Mouse (Mus musculus): Measurements from ENCODE around the gene Gm21974. TPM values are rescaled to one million over a fixed set of nuclear protein-coding genes. Genes with fewer than 3 reads are reported as not detected.
"Not testable (repeated sequence)": the region's sequence is repeated elsewhere in the genome, so short reads cannot be mapped to it uniquely, and the experiment has no call there.

Gm21974 gene
- total and polyA plus RNA-seq, 2 experiments from 2014 or later: 0.16 TPM; not detected in 1

DNA sequence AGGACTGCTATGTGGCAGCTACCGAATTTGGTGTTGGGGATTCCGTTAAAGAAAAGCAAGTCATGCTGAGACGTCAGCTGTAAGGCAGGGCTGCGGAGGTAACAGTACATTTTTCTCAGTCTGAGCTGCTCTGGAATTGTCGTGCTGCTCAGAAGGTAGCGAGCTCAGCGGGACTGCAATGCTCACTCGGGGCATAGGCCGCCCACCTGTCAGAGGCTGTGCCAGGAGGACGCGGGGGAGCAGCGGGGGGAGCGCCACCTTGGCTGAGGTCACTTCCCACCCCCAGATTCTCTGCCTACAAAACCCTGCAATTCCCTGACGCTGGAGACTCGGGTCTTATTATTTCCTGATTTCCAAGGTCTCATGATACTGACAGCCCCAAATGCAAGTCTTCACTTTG lies 54.4 kb downstream of the Gm21974 start:
- peak; percentile 20; the same call in 1 of the 2 replicates for ATAC-seq (ENCODE audit: low FRiP score)
- peak overlapping the region; percentile 95 for H3K4me2 ChIP-seq (ENCODE audit: low read depth, low read length, poor library complexity, severe bottlenecking)
- no peaks in the 10 kb centered on the region for H3K27me3 ChIP-seq (ENCODE audit: insufficient read depth, low read length)
- TF ChIP-seq CTCF (IDR thresholded peaks at IDR 0.05): no peak
- peak overlapping the region; percentile 85 for H3K27ac ChIP-seq (ENCODE audit: low read depth, low read length)
- 2% methylated on average over 15 of the region's 15 CpGs for WGBS
- H3K4me3 ChIP-seq (ENCODE audit: low read depth, low read length): peak overlapping the region; percentile 74
- H3K36me3 ChIP-seq (ENCODE audit: insufficient read depth, low read length): peaks cover 8% of the 10 kb centered on the region; the same call in 1 of the 2 replicates
- peak; percentile 14 for DNase-seq (ENCODE audit: low spot score)
- H3K9ac ChIP-seq (replicated peaks; ENCODE audit: low read length, poor library complexity, severe bottlenecking): peak overlapping the region; percentile 68
- H3K9me3 ChIP-seq (ENCODE audit: low read length): no peaks in the 10 kb centered on the region
- H3K4me1 ChIP-seq (ENCODE audit: insufficient read depth, low read length): no peaks in the 10 kb centered on the region

DNA sequence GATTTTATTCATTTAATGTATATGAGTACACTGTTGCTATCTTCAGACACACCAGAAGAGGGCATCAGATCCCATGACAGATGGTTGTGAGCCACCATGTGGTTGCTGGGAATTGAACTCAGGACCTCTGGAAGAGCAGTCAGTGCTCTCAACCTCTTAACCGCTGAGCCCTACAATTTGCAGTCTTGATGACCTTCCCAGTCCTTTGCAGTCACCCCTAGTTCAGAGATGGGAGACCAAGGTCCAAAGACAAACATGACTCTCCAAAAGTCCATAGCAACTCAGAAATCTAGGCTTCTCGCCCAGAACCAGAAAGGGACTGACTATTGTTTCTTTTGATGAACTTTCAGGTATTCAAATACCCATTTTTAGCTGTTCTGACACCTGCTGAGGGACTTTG lies 55.2 kb downstream of the Gm21974 start:
- not testable (repeated sequence) for DNase-seq (ENCODE audit: low spot score); H3K4me1 ChIP-seq (ENCODE audit: insufficient read depth, low read length); H3K9ac ChIP-seq (replicated peaks; ENCODE audit: low read length, poor library complexity, severe bottlenecking); H3K27me3 ChIP-seq (ENCODE audit: insufficient read depth, low read length); H3K36me3 ChIP-seq (ENCODE audit: insufficient read depth, low read length); H3K9me3 ChIP-seq (ENCODE audit: low read length); H3K4me3 ChIP-seq (ENCODE audit: low read depth, low read length); ATAC-seq (ENCODE audit: low FRiP score)
- peak overlapping the region; percentile 85; the same call in 1 of the 2 replicates for H3K27ac ChIP-seq (ENCODE audit: low read depth, low read length)
- peak overlapping the region; percentile 95; the same call in 1 of the 2 replicates for H3K4me2 ChIP-seq (ENCODE audit: low read depth, low read length, poor library complexity, severe bottlenecking)
- WGBS: 79% methylated on average over 2 of the region's 2 CpGs

DNA sequence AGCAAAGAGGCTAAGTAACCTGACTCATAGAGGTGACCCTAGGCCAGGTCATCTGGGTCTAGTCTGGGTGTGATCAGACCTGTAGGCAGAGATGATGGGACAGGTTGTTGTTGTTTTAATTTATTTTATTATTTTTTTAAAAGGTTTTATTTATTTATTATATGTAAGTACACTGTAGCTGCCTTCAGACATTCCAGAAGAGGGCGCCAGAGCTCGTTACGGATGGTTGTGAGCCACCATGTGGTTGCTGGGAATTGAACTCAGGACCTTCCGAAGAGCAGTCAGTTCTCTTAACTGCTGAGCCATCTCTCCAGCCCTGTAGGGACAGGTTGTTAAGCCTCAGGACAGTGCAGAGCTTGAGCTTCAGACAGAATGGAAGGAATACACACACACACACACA lies 57.4 kb downstream of the Gm21974 start:
- not testable (repeated sequence) for H3K4me3 ChIP-seq (ENCODE audit: low read depth, low read length); H3K9ac ChIP-seq (replicated peaks; ENCODE audit: low read length, poor library complexity, severe bottlenecking); H3K27me3 ChIP-seq (ENCODE audit: insufficient read depth, low read length); H3K4me1 ChIP-seq (ENCODE audit: insufficient read depth, low read length); H3K4me2 ChIP-seq (ENCODE audit: low read depth, low read length, poor library complexity, severe bottlenecking); H3K27ac ChIP-seq (ENCODE audit: low read depth, low read length); H3K9me3 ChIP-seq (ENCODE audit: low read length); DNase-seq (ENCODE audit: low spot score); ATAC-seq (ENCODE audit: low FRiP score); H3K36me3 ChIP-seq (ENCODE audit: insufficient read depth, low read length)
- WGBS: 75% methylated on average over 4 of the region's 4 CpGs

DNA sequence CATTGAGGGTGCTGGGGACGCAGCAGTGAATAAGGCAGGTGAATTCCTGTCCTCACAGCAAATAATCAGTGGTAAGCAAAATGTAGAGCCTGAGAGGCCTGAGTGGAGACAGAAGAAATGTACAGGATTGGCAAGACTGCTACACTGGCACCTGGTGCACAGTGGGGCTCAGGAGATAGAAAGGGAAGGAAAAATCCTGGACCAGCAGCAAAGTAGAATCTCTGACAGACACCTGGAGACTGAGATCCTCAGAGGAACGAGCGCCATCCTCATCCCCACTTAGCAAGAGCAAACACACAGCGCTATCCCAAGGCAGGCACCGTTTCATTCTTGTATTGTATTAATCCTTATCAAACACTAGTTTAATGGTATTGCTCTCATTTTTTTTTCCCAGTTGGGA lies 57.8 kb downstream of the Gm21974 start:
- TF ChIP-seq CTCF (IDR thresholded peaks at IDR 0.05): no peak
- Histone ChIP-seq H3K4me2 (ENCODE audit: low read depth, low read length, poor library complexity, severe bottlenecking) (no peak overlapping the region), H3K4me3 (ENCODE audit: low read depth, low read length) (no peak overlapping the region), H3K27me3 (ENCODE audit: insufficient read depth, low read length) (no peaks in the 10 kb centered on the region), H3K36me3 (ENCODE audit: insufficient read depth, low read length) (no peaks in the 10 kb centered on the region), H3K9ac (replicated peaks; ENCODE audit: low read length, poor library complexity, severe bottlenecking) (no peak overlapping the region), H3K27ac (ENCODE audit: low read depth, low read length) (no peak overlapping the region), H3K9me3 (ENCODE audit: low read length) (no peaks in the 10 kb centered on the region), H3K4me1 (ENCODE audit: insufficient read depth, low read length) (no peaks in the 10 kb centered on the region)
- ATAC-seq (ENCODE audit: low FRiP score): no peak
- WGBS: 86% methylated on average over 5 of the region's 5 CpGs
- no peak for DNase-seq (ENCODE audit: low spot score)

Other genes with a start within 250 kb of the Gm21974 start
- gene Bcl7c, start 186.5 kb downstream of the Gm21974 start, total RNA-seq (2014; rRNA removed): 115 and 131 TPM in 2 replicates
- gene Bcl7c, start 186.5 kb downstream of the Gm21974 start, polyA plus RNA-seq (2015; fragmentation: Nextera tagmentation; extraction: Ambion mirVana): 41.3 and 49.2 TPM in 2 replicates
- 5.5 and 5.6 TPM in 2 replicates for gene Ctf1, start 182.7 kb downstream of the Gm21974 start, total RNA-seq (2014; rRNA removed)
- gene Ctf1, start 182.7 kb downstream of the Gm21974 start, polyA plus RNA-seq (2015; fragmentation: Nextera tagmentation; extraction: Ambion mirVana): 3.2 and 3.8 TPM in 2 replicates
- gene Ctf2, start 163.3 kb downstream of the Gm21974 start, total RNA-seq (2014; rRNA removed): not detected in 2 replicates
- not detected in 2 replicates for gene Ctf2, start 163.3 kb downstream of the Gm21974 start, polyA plus RNA-seq (2015; fragmentation: Nextera tagmentation; extraction: Ambion mirVana)
- 207 and 221 TPM in 2 replicates for gene Fbxl19, start 150.9 kb downstream of the Gm21974 start, total RNA-seq (2014; rRNA removed)
- 5.9 and 8.3 TPM in 2 replicates for gene Fbxl19, start 150.9 kb downstream of the Gm21974 start, polyA plus RNA-seq (2015; fragmentation: Nextera tagmentation; extraction: Ambion mirVana)
- 14.8 and 17.6 TPM in 2 replicates for gene Orai3, start 125.6 kb downstream of the Gm21974 start, total RNA-seq (2014; rRNA removed)
- 9.9 and 10.0 TPM in 2 replicates for gene Orai3, start 125.6 kb downstream of the Gm21974 start, polyA plus RNA-seq (2015; fragmentation: Nextera tagmentation; extraction: Ambion mirVana)
- 18.0 and 19.8 TPM in 2 replicates for gene Setd1a, start 118.8 kb downstream of the Gm21974 start, total RNA-seq (2014; rRNA removed)
- 12.7 and 16.4 TPM in 2 replicates for gene Setd1a, start 118.8 kb downstream of the Gm21974 start, polyA plus RNA-seq (2015; fragmentation: Nextera tagmentation; extraction: Ambion mirVana)
- not detected in 2 replicates for gene Gm49388, start 109.8 kb downstream of the Gm21974 start, total RNA-seq (2014; rRNA removed)
- not detected in 2 replicates for gene Gm49388, start 109.8 kb downstream of the Gm21974 start, polyA plus RNA-seq (2015; fragmentation: Nextera tagmentation; extraction: Ambion mirVana)
- 7.1 and 12.8 TPM in 2 replicates for gene Hsd3b7, start 94.8 kb downstream of the Gm21974 start, total RNA-seq (2014; rRNA removed)
- gene Hsd3b7, start 94.8 kb downstream of the Gm21974 start, polyA plus RNA-seq (2015; fragmentation: Nextera tagmentation; extraction: Ambion mirVana): 8.6 and 11.3 TPM in 2 replicates
- gene Stx4a, start 71.2 kb downstream of the Gm21974 start, total RNA-seq (2014; rRNA removed): 6.7 and 7.1 TPM in 2 replicates
- gene Stx4a, start 71.2 kb downstream of the Gm21974 start, polyA plus RNA-seq (2015; fragmentation: Nextera tagmentation; extraction: Ambion mirVana): 20.0 and 20.7 TPM in 2 replicates
- gene Stx1b, start 70.9 kb downstream of the Gm21974 start, total RNA-seq (2014; rRNA removed): 83.6 and 88.9 TPM in 2 replicates
- gene Stx1b, start 70.9 kb downstream of the Gm21974 start, polyA plus RNA-seq (2015; fragmentation: Nextera tagmentation; extraction: Ambion mirVana): 83.9 and 87.1 TPM in 2 replicates
- 32.3 and 33.8 TPM in 2 replicates for gene Zfp646, start 19.2 kb downstream of the Gm21974 start, total RNA-seq (2014; rRNA removed)
- 3.8 and 4.2 TPM in 2 replicates for gene Zfp646, start 19.2 kb downstream of the Gm21974 start, polyA plus RNA-seq (2015; fragmentation: Nextera tagmentation; extraction: Ambion mirVana)
- gene Zfp668, start 18.6 kb downstream of the Gm21974 start, total RNA-seq (2014; rRNA removed): 27.8 and 31.0 TPM in 2 replicates
- 26.0 and 29.7 TPM in 2 replicates for gene Zfp668, start 18.6 kb downstream of the Gm21974 start, polyA plus RNA-seq (2015; fragmentation: Nextera tagmentation; extraction: Ambion mirVana)
- gene Prss53, start 4.5 kb downstream of the Gm21974 start, total RNA-seq (2014; rRNA removed): 0.55 and 1.0 TPM in 2 replicates
- 0.77 and 0.82 TPM in 2 replicates for gene Prss53, start 4.5 kb downstream of the Gm21974 start, polyA plus RNA-seq (2015; fragmentation: Nextera tagmentation; extraction: Ambion mirVana)
- 22.7 and 30.3 TPM in 2 replicates for gene Vkorc1, start 163 bp upstream of the Gm21974 start, total RNA-seq (2014; rRNA removed)
- gene Vkorc1, start 163 bp upstream of the Gm21974 start, polyA plus RNA-seq (2015; fragmentation: Nextera tagmentation; extraction: Ambion mirVana): 61.2 and 62.8 TPM in 2 replicates
- gene Bckdk, start 8.6 kb upstream of the Gm21974 start, total RNA-seq (2014; rRNA removed): 47.8 and 77.7 TPM in 2 replicates
- 52.7 and 63.7 TPM in 2 replicates for gene Bckdk, start 8.6 kb upstream of the Gm21974 start, polyA plus RNA-seq (2015; fragmentation: Nextera tagmentation; extraction: Ambion mirVana)
- 28.1 and 33.7 TPM in 2 replicates for gene Kat8, start 17.1 kb upstream of the Gm21974 start, total RNA-seq (2014; rRNA removed)
- 34.8 TPM in 2 replicates for gene Kat8, start 17.1 kb upstream of the Gm21974 start, polyA plus RNA-seq (2015; fragmentation: Nextera tagmentation; extraction: Ambion mirVana)
- gene Prss8, start 34.6 kb upstream of the Gm21974 start, total RNA-seq (2014; rRNA removed): 0.90 and 2.7 TPM in 2 replicates
- 0.37 and 0.69 TPM in 2 replicates for gene Prss8, start 34.6 kb upstream of the Gm21974 start, polyA plus RNA-seq (2015; fragmentation: Nextera tagmentation; extraction: Ambion mirVana)
- 6.1 and 20.1 TPM in 2 replicates for gene Prss36, start 51.3 kb upstream of the Gm21974 start, total RNA-seq (2014; rRNA removed)
- 13.3 and 15.5 TPM in 2 replicates for gene Prss36, start 51.3 kb upstream of the Gm21974 start, polyA plus RNA-seq (2015; fragmentation: Nextera tagmentation; extraction: Ambion mirVana)
- gene Fus, start 72.0 kb upstream of the Gm21974 start, total RNA-seq (2014; rRNA removed): 29.3 and 41.9 TPM in 2 replicates
- 207 and 244 TPM in 2 replicates for gene Fus, start 72.0 kb upstream of the Gm21974 start, polyA plus RNA-seq (2015; fragmentation: Nextera tagmentation; extraction: Ambion mirVana)
- 4.3 and 6.6 TPM in 2 replicates for gene Pycard, start 98.4 kb upstream of the Gm21974 start, total RNA-seq (2014; rRNA removed)
- gene Pycard, start 98.4 kb upstream of the Gm21974 start, polyA plus RNA-seq (2015; fragmentation: Nextera tagmentation; extraction: Ambion mirVana): 7.8 and 10.8 TPM in 2 replicates
- 0.19 and 0.77 TPM in 2 replicates for gene Trim72, start 108.5 kb upstream of the Gm21974 start, total RNA-seq (2014; rRNA removed)
- not detected in 2 replicates for gene Trim72, start 108.5 kb upstream of the Gm21974 start, polyA plus RNA-seq (2015; fragmentation: Nextera tagmentation; extraction: Ambion mirVana)
- 2.4 and 2.6 TPM in 2 replicates for gene Itgam, start 167.2 kb upstream of the Gm21974 start, total RNA-seq (2014; rRNA removed)
- 0.90 and 0.98 TPM in 2 replicates for gene Itgam, start 167.2 kb upstream of the Gm21974 start, polyA plus RNA-seq (2015; fragmentation: Nextera tagmentation; extraction: Ambion mirVana)
- gene Gm49368, start 167.2 kb upstream of the Gm21974 start, total RNA-seq (2014; rRNA removed): not detected in 2 replicates
- gene Gm49368, start 167.2 kb upstream of the Gm21974 start, polyA plus RNA-seq (2015; fragmentation: Nextera tagmentation; extraction: Ambion mirVana): not detected in 2 replicates
- gene Itgax, start 234.1 kb upstream of the Gm21974 start, total RNA-seq (2014; rRNA removed): 0.28 TPM in 1 of 2 replicates, not detected in the other
- 0.05 TPM in 1 of 2 replicates, not detected in the other for gene Itgax, start 234.1 kb upstream of the Gm21974 start, polyA plus RNA-seq (2015; fragmentation: Nextera tagmentation; extraction: Ambion mirVana)